Comparison of ENCODE assay signal across 8 mouse cellular contexts in genomic region chr3:104542065-104542429, GRCm38 (mm10). TPM values are rescaled to one million over a fixed set of nuclear protein-coding genes. Genes with fewer than 3 reads are reported as not detected.
A peak's percentile ranks its signal among the peaks of the same experiment; 100 is the strongest.
DNase-seq lines count a peak whose midpoint lies in the region; ATAC-seq and TF ChIP-seq lines count a peak whose summit lies in the region.

No protein-coding gene starts in this region.

- no peak for TF ChIP-seq CTCF in thymus, adult 2 months (IDR thresholded peaks at IDR 0.05; ENCODE audit: borderline replicate concordance, control insufficient read depth, extremely low read depth, insufficient read depth, low read length, poor library complexity)

- no peak for DNase-seq in heart, postnatal 14 days
- DNase-seq in embryonic facial prominence, embryonic 10.5 days (ENCODE audit: low spot score) = no peak
- no peak for DNase-seq in hindbrain, embryonic 14.5 days (ENCODE audit: low spot score)
- DNase-seq in thymus, adult 2 months = no peak
- no peak for DNase-seq in cerebellum, adult 9-11 months

- no peaks in the 10 kb centered on the region for H3K36me3 ChIP-seq in heart, embryonic 14.5 days (ENCODE audit: control insufficient read depth, insufficient read depth, low read length)
- no peaks in the 10 kb centered on the region for H3K36me3 ChIP-seq in embryonic facial prominence, embryonic 10.5 days (replicated peaks)
- no peaks in the 10 kb centered on the region for H3K36me3 ChIP-seq in hindbrain, embryonic 14.5 days (replicated peaks; ENCODE audit: control insufficient read depth, insufficient read depth)
- no peaks in the 10 kb centered on the region for H3K36me3 ChIP-seq in midbrain, embryonic 15.5 days (replicated peaks)
- no peaks in the 10 kb centered on the region for H3K36me3 ChIP-seq in thymus, adult 2 months (ENCODE audit: control insufficient read depth, insufficient read depth, low read length)

- H3K4me3 ChIP-seq in heart, embryonic 14.5 days (ENCODE audit: control insufficient read depth in 1 of 2, insufficient read depth in 1 of 2, low read depth in 1 of 2, low read length in 2 of 2) = peak overlapping the region in 1 of 2 experiments; percentile 27; a peak in 2 of 4 replicates
- peak overlapping the region; percentile 53 for H3K4me3 ChIP-seq in embryonic facial prominence, embryonic 10.5 days
- no peak overlapping the region for H3K4me3 ChIP-seq in hindbrain, embryonic 14.5 days (replicated peaks; ENCODE audit: low read length)
- no peak overlapping the region for H3K4me3 ChIP-seq in midbrain, embryonic 15.5 days
- H3K4me3 ChIP-seq in thymus, adult 2 months (ENCODE audit: control insufficient read depth, insufficient read depth, low read length) = no peak overlapping the region

- TF ChIP-seq POLR2A in thymus, adult 2 months (IDR thresholded peaks at IDR 0.05; ENCODE audit: control insufficient read depth, extremely low read depth, insufficient read depth, low read length, poor library complexity) = no peak

- H3K9me3 ChIP-seq in heart, embryonic 14.5 days (ENCODE audit: control insufficient read depth, low read length) = no peaks in the 10 kb centered on the region
- H3K9me3 ChIP-seq in embryonic facial prominence, embryonic 10.5 days = no peaks in the 10 kb centered on the region
- no peaks in the 10 kb centered on the region for H3K9me3 ChIP-seq in hindbrain, embryonic 14.5 days (ENCODE audit: control insufficient read depth, low read length)
- no peaks in the 10 kb centered on the region for H3K9me3 ChIP-seq in midbrain, embryonic 15.5 days

- intact Hi-C loops in heart, postnatal 14 days (cut with DNase I) = loop anchor here (5.0 kb wide), 1 partner anchor 55 kb away; no protein-coding TSS in a partner anchor

- H3K4me2 ChIP-seq in heart, embryonic 14.5 days (ENCODE audit: low read length) = peak overlapping the region; percentile 60
- H3K4me2 ChIP-seq in hindbrain, embryonic 14.5 days (replicated peaks) = peak overlapping the region; percentile 55
- peak overlapping the region; percentile 51; the same call in 1 of the 2 replicates for H3K4me2 ChIP-seq in midbrain, embryonic 15.5 days

- no peaks in the 10 kb centered on the region for H3K27me3 ChIP-seq in heart, embryonic 14.5 days (ENCODE audit: control insufficient read depth, insufficient read depth, low read length)
- H3K27me3 ChIP-seq in embryonic facial prominence, embryonic 10.5 days (replicated peaks; ENCODE audit: low read depth, poor library complexity, severe bottlenecking) = no peaks in the 10 kb centered on the region
- no peaks in the 10 kb centered on the region for H3K27me3 ChIP-seq in hindbrain, embryonic 14.5 days (ENCODE audit: control insufficient read depth, insufficient read depth, low read length)
- no peaks in the 10 kb centered on the region for H3K27me3 ChIP-seq in midbrain, embryonic 15.5 days (replicated peaks)
- H3K27me3 ChIP-seq in thymus, adult 2 months (ENCODE audit: control insufficient read depth, insufficient read depth, low read length) = no peaks in the 10 kb centered on the region

- 3% methylated on average over 2 of the region's 2 CpGs for WGBS in heart, embryonic 14.5 days
- WGBS in embryonic facial prominence, embryonic 10.5 days = 6% methylated on average over 2 of the region's 2 CpGs
- 0% methylated on average over 2 of the region's 2 CpGs for WGBS in hindbrain, embryonic 14.5 days
- 6% methylated on average over 2 of the region's 2 CpGs for WGBS in midbrain, embryonic 15.5 days
- WGBS in thymus, adult 2 months = 97% methylated on average over 2 of the region's 2 CpGs

- H3K4me1 ChIP-seq in heart, embryonic 14.5 days (ENCODE audit: control insufficient read depth in 2 of 2, insufficient read depth in 2 of 2, low read length in 2 of 2) = peaks cover 8 to 9% of the 10 kb centered on the region in 2 experiments; a peak in 3 of 4 replicates
- peaks cover 20% of the 10 kb centered on the region for H3K4me1 ChIP-seq in embryonic facial prominence, embryonic 10.5 days
- H3K4me1 ChIP-seq in hindbrain, embryonic 14.5 days (replicated peaks; ENCODE audit: control insufficient read depth, insufficient read depth, low read length) = peaks cover 7% of the 10 kb centered on the region
- peaks cover 9% of the 10 kb centered on the region for H3K4me1 ChIP-seq in midbrain, embryonic 15.5 days
- peaks cover 11% of the 10 kb centered on the region for H3K4me1 ChIP-seq in thymus, adult 2 months (replicated peaks; ENCODE audit: control insufficient read depth, insufficient read depth, low read length)

- no peak for ATAC-seq in heart, embryonic 14.5 days (ENCODE audit: insufficient number of reproducible peaks, insufficient read depth, low FRiP score, low read depth)
- no peak for ATAC-seq in hindbrain, embryonic 14.5 days (ENCODE audit: low FRiP score)
- peak; percentile 54 for ATAC-seq in midbrain, embryonic 15.5 days (replicated peaks)
- ATAC-seq in granulocyte monocyte progenitor cell, adult 5-6 weeks (replicated peaks; ENCODE audit: poor library complexity, severe bottlenecking) = no peak

- peak overlapping the region; percentile 26 to 47; a peak in 2 of 4 replicates for H3K27ac ChIP-seq in heart, embryonic 14.5 days (replicated peaks in 1 of 2; ENCODE audit: control insufficient read depth in 1 of 2, insufficient read depth in 1 of 2, low read depth in 2 of 2, low read length in 2 of 2)
- H3K27ac ChIP-seq in embryonic facial prominence, embryonic 10.5 days (replicated peaks) = peak overlapping the region; percentile 87
- peak overlapping the region; percentile 38; the same call in 1 of the 2 replicates for H3K27ac ChIP-seq in hindbrain, embryonic 14.5 days
- H3K27ac ChIP-seq in midbrain, embryonic 15.5 days = peak overlapping the region; percentile 26; the same call in 1 of the 2 replicates
- H3K27ac ChIP-seq in thymus, adult 2 months (ENCODE audit: control insufficient read depth, insufficient read depth, low read length) = no peak overlapping the region

- H3K9ac ChIP-seq in heart, embryonic 14.5 days (ENCODE audit: low read length) = peak overlapping the region; percentile 41
- peak overlapping the region; percentile 51; the same call in 1 of the 2 replicates for H3K9ac ChIP-seq in hindbrain, embryonic 14.5 days
- H3K9ac ChIP-seq in midbrain, embryonic 15.5 days = no peak overlapping the region

RNA-seq across cellular contexts. Expression of gene Lrig2, which starts 30.3 kb away (rescaled TPM):
- 14.4 and 16.8 TPM in 2 replicates for polyA plus RNA-seq in heart, embryonic 14.5 days (2014; fragmentation: Nextera tagmentation; extraction: Ambion mirVana)
- 10 to 100 TPM; 13.8 to 14.5 TPM for total RNA-seq in heart, postnatal 14 days (2021)
- 19.1 and 19.6 TPM in 2 replicates for polyA plus RNA-seq in embryonic facial prominence, embryonic 10.5 days (2016; fragmentation: Nextera tagmentation; extraction: Ambion mirVana)
- polyA plus RNA-seq in hindbrain, embryonic 14.5 days (2014; fragmentation: Nextera tagmentation; extraction: Ambion mirVana) = 37.8 and 38.1 TPM in 2 replicates
- polyA plus RNA-seq in midbrain, embryonic 15.5 days (2015; fragmentation: Nextera tagmentation; extraction: Ambion mirVana) = 34.8 and 36.8 TPM in 2 replicates
- 11.8 and 15.1 TPM in 2 replicates for total RNA-seq in granulocyte monocyte progenitor cell, adult 5-6 weeks (2014; fragmentation: Nextera tagmentation)
- total RNA-seq in granulocyte monocyte progenitor cell, adult 5-6 weeks (2017) = 24.6 and 27.2 TPM in 2 replicates
- polyA plus RNA-seq in thymus, adult 2 months (2012; rRNA removed) = 10.2 and 10.7 TPM in 2 replicates
